Comparison of ENCODE assay signal across 27 mouse cellular contexts in genomic region chr2:29617341-29617740, GRCm38 (mm10).
"Had no signal": no experiment of that assay in that cellular context is flagged by ENCODE, and none has a peak within 500 bp of the region (broad histone marks: within the 10 kb centered on the region; RNA-seq: fewer than 3 reads in every experiment).

No protein-coding gene starts in this region.

- H3K4me3 ChIP-seq: embryonic facial prominence, embryonic 10.5 days; embryonic facial prominence, embryonic 12.5 days; embryonic facial prominence, embryonic 13.5 days; embryonic facial prominence, embryonic 15.5 days; erythroblast, embryonic 14.5 days; forebrain, embryonic 10.5 days; forebrain, embryonic 12.5 days; forebrain, embryonic 13.5 days; forebrain, embryonic 15.5 days; gastrocnemius, adult 2 months; heart, adult 2 months had no signal

- ATAC-seq: forebrain, embryonic 13.5 days; forebrain, embryonic 14.5 days; forebrain, embryonic 15.5 days; forebrain, embryonic 16.5 days; forebrain, postnatal 0 days had no signal

- H3K9me3 ChIP-seq: embryonic facial prominence, embryonic 10.5 days; embryonic facial prominence, embryonic 12.5 days; embryonic facial prominence, embryonic 13.5 days; embryonic facial prominence, embryonic 15.5 days; forebrain, embryonic 10.5 days; forebrain, embryonic 12.5 days; forebrain, embryonic 13.5 days; forebrain, embryonic 15.5 days had no signal

- DNase-seq: cerebellum, adult 2 months; cerebellum, adult 8-10 months; cerebellum, adult 9-10 months; cerebellum, adult 9-11 months; cerebellum, postnatal 10 days; cerebellum, postnatal 14 days; cerebellum, postnatal 25 days; cerebellum, postnatal 36 days; embryo, embryonic 11 days; forebrain, postnatal 0 days; gastrocnemius, adult 2 months; gastrocnemius, postnatal 14 days; gastrocnemius, postnatal 25 days; gastrocnemius, postnatal 36 days; heart, adult 18-20 months; heart, adult 2 months had no signal

- H3K27ac ChIP-seq: embryonic facial prominence, embryonic 10.5 days; embryonic facial prominence, embryonic 12.5 days; embryonic facial prominence, embryonic 13.5 days; embryonic facial prominence, embryonic 15.5 days; forebrain, embryonic 10.5 days; forebrain, embryonic 12.5 days; forebrain, embryonic 13.5 days; forebrain, embryonic 15.5 days; gastrocnemius, adult 2 months; heart, adult 2 months had no signal

- H3K4me2 ChIP-seq: embryonic facial prominence, embryonic 12.5 days; embryonic facial prominence, embryonic 13.5 days; embryonic facial prominence, embryonic 15.5 days; forebrain, embryonic 12.5 days; forebrain, embryonic 13.5 days; forebrain, embryonic 15.5 days had no signal

- H3K9ac ChIP-seq: embryonic facial prominence, embryonic 12.5 days; embryonic facial prominence, embryonic 13.5 days; embryonic facial prominence, embryonic 15.5 days; forebrain, embryonic 12.5 days; forebrain, embryonic 13.5 days; forebrain, embryonic 15.5 days; forebrain, postnatal 0 days had no signal

- H3K27me3 ChIP-seq: embryonic facial prominence, embryonic 12.5 days; embryonic facial prominence, embryonic 13.5 days; embryonic facial prominence, embryonic 15.5 days; forebrain, embryonic 13.5 days; forebrain, embryonic 15.5 days had no signal

- H3K36me3 ChIP-seq: embryonic facial prominence, embryonic 10.5 days; embryonic facial prominence, embryonic 12.5 days; embryonic facial prominence, embryonic 13.5 days; embryonic facial prominence, embryonic 15.5 days; forebrain, embryonic 10.5 days; forebrain, embryonic 12.5 days; forebrain, embryonic 15.5 days had no signal
